Mouse (Mus musculus) cerebellum, postnatal 14 days (tissue): ENCODE results near the gene Atp2b2.
A peak's percentile ranks its signal among the peaks of the same experiment; 100 is the strongest.

Source experiments
- DNase-seq, 2 experiments: peaks; one replicate each; pipeline ENCODE4 v3.0.0; 2021; ENCODE audit warnings: mixed read lengths in 2 of 2

Atp2b2 gene

DNA sequence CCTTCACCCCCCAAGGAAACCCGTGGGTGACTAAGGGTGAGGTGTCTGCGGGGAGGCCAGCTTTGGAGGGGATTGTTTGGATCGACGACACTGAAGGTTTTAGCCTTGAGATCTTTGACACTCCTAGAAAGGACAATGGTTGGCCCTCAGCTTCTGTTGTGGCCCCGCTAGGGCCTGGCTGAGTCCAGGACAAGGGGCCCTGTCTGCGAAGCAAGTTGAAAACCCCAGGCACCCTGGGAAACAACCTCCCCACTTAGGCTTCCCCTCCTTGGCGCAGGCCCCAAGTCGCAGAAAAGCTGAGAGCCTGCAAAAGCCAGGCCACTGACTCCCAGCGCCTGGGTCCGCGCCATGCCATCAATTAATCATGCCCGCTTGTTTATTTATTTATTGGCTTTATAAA is at the start of gene Atp2b2:
TSS of gene Atp2b2 (minus strand) at position 282 of the 400 bp plus-strand sequence.
- DNase-seq = peak; percentile 62 to 65

DNA sequence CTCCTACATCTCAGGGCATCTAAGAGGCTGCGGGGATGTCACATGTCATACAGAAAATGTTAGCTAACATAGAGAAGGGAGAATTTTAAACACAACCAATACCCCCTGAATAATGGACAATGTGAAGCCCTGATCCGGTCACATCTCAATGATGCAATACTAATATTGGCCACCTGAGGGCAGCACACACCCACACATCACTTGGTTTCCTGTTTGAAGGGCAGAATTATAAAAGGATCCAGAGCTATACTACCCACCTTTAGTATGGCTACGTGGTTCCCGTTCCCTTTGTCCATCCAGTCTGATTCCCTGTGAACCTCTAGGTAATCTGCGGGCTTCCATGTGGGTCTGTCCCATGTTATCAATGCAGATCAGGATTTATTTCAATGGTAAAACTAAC is 47.2 kb upstream of the Atp2b2 start:
- peak; percentile 88 to 93 for DNase-seq

DNA sequence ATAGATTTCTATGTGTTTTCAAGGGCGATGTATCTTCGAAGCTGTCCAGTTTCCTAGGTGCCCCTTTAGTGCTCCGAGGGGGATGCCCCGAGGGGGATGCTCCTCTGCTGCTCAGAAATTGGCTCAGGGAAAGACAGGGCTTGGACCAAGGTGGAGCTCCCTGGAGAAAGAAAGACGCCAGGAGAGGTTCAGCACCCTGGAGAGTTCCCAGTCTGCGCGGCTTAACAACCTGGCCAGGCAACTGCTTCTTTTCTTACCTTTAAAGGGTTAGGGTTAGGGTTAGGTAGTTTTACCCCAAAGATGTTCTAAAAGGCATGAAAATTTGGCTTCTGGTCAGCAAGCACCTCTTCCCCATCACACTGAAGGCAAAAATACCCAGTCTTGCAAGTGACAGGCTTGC is 44.7 kb upstream of the Atp2b2 start:
- no peak for DNase-seq

DNA sequence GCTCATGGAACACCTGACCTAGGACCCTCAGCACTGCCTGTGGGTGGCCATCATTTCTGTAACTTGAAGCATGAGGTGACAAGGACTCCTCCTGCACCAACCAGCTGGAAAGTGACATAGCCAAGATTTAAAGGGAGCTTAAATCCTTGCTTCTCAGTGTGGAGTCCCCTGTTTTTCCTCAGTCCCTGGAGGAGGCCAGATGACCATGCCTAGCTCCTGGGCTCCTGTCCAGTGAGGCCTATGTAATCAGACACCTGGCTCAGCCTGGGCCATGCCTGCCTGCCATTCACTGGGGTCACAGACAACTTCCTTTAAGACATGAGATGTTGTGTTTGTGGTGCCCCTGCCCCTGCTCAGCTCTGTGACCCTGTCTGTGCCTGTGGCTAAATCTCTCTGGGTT is 36.1 kb upstream of the Atp2b2 start:
- peak; percentile 29 to 36 for DNase-seq

DNA sequence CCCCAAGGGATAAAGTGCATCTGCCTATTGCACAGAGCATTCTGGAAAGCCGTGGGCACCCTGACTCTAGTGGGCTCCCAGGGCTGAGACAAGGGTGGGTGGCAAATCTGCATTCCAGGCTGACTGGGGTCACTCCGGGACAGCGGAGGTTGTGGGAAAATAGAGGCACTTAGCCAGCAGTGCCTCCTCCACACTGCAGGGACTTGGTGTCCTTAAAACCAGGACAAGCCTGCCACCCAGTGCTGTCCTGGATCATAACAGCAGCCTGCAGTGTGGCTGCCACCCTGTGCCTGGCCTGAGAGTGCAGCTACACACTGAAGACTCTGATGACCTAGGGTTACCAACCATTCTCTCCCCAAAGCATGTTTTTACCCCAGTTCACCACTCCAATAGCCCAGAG is 34.1 kb upstream of the Atp2b2 start:
- peak; percentile 86 for DNase-seq

DNA sequence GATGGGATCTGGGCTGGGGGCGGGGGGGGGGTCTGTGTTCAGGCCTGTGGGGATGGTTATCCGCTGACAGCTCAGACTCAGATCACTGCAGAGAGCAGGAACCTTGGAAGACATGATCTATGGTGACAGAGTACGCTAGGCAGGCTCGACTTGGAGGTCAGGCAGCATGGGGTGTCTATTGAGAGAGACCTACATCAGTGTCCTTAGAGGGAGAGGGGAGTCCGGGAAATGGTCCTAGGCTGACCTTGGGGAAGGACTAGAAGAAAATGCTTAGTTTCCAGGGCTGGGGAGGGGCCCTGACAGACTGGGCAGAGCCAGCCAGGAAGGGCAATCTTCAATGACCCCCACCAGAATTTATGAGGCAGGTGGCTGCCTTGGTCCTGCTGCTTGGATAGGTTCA is 33.6 kb upstream of the Atp2b2 start:
- no peak for DNase-seq

DNA sequence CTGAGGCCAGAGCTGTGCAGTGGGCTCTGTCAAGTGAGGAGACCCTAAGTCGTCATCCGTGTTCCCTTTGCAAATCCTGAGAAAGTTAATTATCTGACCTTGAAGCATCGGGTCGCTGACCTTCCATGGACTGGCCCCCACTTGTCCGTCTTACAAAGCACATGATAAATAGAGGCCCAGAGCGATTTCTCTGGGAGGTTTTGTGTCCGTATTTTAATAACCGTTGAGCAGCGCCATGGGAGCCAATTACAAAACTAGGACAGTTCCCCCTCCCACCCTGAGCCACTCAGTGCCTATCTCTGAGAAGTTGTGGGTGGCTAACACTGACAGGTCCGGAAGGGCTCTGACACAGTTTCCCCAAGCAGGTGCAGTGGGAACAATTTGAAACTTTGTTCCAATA is 32.5 kb upstream of the Atp2b2 start:
- no peak for DNase-seq

DNA sequence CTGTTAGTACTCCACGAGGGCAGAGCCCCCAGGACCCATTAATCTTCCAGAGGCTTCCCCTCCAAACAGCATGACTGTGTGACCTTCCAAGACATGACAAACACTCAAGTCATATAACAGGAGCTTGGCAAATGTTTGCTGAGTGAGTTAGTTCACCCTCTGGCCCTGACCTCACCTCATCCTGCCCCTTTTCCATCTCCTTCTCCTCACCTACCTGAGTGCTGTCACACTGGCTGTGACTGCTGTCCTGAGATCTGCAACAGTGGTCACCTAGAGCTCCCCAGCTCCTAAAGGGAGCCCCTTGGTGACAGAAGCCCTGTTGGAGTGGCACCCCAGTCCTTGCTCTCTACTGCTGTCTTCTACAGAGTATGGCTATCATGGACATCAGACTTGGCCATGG is 31.8 kb upstream of the Atp2b2 start:
- DNase-seq = no peak

DNA sequence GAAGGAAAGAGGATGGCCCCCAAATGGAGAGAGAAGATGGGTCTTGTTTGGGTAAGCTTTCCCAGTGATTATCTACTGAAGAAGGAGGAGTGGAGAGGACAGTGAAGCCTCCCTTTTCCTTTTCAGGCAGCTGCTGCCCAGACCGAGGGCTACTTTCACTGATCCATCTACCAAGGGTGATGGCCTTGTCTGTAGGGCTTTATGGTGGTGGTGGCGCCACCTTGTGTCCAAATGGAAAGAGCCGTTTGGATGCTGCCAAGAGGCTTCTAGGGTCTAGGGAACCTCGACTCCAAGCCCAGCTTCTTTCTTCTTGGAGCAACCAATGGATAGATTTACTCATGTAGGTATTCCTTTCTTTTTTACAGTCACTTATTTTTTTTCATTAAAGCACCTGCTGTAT is 29.2 kb upstream of the Atp2b2 start:
- peak; percentile 91 to 95 for DNase-seq

DNA sequence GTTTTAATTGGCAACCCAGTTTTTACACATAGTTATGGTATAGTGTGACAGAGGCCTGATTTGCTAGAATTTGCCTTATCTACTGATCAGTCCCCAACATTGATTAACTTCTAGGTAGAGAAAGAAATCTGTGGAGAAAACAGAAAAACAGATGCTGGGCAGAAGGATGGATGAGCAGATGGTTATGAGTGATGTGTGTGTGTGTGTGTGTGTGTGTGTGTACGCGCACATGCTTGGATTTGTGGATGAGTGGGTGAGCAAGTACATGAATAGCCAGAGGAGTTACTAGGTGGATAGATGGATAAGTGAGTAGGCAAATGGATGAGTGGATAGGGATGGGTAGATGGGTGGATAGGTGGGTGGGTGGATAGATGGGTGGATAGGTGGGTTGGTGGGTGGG is 20.7 kb upstream of the Atp2b2 start:
- no peak for DNase-seq

DNA sequence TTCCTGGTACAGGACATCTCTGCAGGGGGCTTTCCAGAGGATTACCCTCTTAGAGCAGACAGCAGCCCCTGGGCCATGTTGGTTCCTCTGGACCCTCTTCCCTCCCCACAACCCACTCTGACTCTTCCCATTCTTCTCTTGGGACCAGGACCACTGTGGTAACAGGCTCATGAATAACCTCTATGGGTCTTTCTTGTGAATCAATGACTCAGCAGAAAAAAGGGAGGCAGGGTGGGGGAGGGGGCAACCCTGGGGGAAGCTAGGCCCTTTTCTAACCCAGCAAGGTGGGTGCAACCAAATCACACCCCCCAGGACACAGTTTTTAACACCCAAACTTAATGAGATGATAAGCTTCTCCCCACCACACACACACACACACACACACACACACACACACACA is 20.3 kb upstream of the Atp2b2 start:
- no peak for DNase-seq

DNA sequence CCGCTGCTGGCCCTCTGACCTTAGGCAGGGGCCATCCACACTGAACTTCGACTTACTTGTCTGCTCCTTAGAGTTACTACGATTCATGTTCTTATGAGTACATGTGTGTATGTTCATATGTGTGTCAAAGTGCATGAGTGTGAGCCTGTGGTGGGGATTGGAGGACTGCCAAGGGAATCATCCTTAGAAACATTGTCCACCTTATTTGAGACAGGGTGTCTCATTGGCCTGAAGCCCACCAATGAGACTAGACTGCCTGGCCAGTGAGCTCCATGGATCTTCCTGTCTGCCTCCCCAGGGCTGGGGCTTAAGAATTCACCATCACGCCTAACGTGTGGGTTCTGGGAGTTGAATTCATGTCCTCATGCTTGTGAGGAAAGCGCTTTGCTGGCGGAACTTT is 16.8 kb upstream of the Atp2b2 start:
- DNase-seq = no peak

DNA sequence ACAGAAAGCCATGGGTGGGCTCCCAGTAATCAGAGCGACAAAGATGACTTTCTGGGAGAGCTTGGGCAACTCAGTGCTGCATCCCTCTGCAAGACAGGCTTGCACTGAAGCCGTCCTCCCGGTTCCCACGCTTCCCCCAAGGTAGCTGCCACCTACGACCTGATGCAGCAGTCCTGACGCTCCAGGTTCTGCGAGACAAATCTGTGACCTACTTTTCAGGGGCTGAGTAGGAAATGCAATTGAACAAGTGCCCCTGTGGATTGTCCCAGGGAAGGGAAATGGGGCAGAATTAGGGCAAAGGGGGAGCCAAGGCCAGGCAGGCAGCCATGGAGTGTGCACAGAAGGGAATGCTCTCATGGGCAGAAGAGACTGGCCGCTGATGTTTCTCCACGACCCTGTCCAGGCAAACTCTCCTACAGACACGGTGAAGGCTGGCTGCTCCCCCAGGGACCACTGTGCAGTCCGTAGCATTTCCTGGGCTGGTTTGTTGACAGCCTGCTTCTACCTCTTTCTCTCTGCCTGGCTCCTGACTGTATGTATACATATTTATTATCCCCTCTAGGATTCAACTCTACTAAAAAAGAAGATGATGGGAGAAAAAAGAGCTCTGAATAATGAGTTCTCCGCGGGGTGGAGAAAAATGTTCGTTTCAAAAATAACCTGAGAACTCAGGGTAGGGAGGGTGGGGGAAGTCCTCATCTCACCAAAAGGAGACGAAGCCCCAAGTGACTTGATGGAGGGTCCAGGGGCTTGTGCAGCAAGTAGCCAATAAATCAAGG is 15.8 kb upstream of the Atp2b2 start:
- peak in 1 of 2 experiments; percentile 48 for DNase-seq

DNA sequence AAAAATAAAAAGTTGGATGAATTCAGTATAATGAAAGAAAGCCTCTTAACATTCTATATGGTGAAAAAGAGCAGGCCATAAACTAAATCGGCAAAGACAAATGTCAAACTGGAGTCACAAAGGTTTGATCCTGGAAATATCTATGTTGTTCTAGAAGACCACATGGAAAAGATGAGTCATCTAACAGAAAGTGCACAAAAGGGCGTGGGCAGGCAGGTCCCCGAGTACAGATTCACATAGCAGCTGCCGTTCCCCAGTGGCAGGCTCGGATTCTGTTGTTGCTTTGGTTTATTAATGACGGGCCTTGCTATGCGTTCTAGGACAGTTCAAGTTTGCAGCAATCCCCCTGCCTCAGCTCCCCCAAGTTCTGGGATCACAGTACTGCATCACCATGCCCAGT is 12.9 kb upstream of the Atp2b2 start:
- no peak for DNase-seq

DNA sequence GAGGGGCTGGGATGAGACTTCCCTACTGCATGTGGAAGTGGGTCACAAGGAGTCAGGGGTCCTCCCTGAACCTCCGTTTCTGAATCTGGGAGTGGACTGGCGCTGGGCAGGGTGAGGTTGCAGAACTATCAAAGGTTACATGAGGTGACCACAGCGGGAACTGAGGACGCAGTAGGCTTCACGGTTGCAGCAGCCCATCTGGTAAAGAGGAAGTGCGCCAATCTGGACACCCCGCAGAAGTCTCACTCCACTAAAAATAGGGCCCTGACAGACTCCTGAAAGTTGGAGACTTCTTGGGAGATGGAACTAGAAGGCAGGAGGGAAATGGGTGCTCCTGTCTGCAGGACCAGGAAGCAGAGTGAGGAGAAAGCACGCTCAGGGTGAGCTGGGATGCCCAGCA is 2.5 kb upstream of the Atp2b2 start:
- DNase-seq = peak in 1 of 2 experiments; percentile 44

DNA sequence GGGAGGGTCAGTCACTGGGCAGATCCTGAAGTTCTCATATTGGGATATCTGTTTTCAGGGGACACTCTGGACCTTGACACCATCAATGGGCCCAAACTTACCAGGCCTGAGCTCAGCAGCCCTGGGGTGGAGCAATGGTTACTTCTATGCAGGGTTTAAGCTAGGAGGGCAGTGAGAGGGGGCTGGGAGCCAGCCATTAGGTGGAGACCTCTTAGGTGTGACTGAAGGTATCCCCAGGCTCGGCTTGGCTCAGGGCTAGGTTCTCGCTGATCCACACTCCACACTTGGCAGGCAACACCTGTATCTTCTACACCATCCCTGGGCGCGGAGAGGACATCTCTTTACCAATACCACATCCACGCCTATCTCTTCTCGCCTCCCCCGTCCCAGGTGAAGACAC is 423 bp upstream of the Atp2b2 start:
- no peak for DNase-seq

DNA sequence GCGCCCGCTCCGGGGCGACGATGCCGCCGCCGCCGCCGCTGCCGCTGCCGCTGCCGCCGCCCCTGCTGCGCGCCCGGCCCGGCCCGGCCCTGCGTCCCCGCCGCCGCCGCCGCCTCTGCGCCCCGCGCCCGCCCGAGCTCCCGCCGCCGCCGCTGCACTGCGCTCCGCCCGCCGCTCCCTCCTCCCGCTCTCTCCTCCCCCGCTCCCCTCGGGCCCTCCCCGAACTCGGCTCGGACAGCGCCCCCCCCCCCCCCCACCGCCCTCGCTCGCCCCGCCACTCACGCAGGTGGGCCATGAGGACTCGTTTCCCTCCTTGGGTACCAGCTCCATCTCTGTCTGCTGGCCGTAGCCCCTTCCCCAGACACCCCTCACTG is 515 bp downstream of the Atp2b2 start:
- peak; percentile 66 to 68 for DNase-seq

DNA sequence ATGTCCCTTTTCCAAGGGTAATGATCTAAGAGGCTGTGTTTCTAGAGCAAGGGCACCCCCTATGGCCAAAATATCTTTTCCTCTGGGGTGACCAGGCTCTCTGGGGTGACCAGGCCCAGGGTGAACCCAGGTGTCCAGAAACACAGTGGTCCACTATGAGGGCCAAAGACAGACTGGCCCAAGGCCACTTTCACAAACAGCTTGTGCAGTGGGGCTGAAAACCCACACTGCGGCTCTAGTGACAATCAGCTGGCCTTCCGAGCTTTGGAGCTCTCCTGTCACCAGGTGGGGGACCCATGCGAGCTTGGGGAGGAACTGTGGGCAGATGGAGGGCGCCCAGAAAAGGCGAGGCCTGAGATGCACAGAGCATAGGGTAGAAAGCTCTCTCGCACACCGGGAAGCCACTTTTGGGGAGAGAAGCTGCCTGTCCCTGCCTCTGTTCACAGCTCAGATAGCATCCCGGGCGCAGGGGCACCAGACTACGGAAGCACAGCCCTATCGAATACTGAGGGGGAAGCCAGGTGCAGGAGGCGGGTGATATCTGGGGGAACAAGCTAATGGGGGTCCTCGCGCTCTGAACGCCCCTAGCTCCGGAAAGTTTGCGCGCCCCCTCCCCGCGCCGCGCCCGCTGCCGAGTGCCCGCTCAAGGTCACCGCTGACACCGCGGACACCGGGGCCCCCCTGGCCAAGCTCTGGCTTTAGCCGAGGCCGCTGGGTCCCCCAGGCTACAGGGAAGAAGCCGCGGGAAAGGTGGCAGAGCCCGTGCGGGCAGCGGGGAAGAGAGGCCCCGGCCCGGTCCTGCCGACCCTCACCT is 1.1 kb downstream of the Atp2b2 start:
- DNase-seq = peak; percentile 77 to 85

DNA sequence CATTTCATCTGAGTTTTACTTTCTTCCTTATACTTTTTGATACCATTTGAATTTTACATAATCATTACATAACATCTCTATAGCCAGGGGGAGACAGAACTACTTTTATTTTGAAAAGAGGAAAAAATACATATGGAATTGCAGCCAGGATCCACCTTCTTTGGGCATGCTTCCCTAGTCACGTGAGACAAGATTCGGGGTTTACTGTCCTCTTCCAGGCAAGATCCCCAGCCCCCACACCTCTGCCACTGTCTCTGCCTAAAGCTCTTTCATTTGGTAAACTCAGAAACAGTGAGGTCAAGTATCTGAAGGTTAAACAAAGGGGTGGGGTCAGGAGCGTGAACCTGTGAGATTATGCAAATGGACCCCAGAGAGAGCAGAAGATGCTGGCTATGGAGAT is 6.7 kb downstream of the Atp2b2 start:
- DNase-seq = no peak

DNA sequence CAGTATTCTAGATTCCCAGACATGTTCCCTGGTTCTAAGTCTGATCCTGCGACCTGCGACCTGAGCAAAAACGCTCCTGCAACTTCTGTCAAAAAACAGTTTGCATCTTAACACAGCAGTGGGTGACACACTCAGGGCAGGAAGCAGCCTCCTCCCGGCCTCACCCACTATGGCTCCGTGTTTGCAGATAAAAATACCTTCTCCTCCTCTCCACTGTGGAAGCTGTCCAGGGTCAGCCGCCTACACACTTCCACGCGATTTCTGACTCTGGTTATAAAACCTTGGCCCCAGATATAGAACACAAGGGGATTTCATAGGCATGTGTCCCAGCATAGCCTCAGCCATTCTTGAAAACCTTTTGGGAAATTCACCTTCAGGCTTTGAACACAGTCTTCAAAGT is 9.6 kb downstream of the Atp2b2 start:
- peak; percentile 36 to 55 for DNase-seq

DNA sequence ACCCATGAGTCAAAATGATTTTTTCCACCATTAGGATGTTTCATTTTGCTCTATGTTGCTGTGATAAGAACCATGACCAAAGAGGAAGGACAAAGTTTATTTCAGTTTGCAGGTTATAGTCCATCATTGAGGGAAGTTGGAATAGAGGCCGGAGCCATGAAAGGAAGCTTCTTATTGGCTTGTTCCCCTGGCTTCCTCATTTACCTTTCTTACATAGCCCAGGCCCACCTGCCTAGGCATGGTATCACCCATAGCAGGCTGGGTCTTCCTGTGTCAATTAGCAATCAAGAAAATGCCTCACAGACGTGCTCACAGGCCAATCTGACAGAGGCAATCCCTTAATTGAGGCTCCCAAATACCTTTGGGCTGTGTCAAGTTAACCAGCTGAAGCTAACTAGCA is 18.6 kb downstream of the Atp2b2 start:
- DNase-seq = no peak

DNA sequence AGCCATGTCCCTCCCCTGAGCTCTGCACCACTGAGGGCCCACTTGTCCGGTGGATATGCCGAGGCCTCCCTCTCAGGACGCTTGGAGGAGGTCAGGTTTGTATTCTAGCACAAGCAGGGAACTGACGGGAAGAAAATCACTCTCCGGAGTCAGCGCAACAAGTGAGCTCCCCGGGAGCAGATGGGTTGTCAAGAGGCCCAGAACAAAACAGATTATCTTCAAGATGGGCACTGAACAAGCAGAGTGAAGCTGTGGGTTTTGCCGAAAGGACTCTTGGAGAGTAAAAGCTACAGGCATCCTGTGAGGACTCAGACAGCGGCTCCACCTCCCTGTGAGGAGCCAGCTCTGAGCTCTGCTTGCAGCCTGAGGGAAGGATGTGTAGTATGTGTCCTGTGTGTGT is 20.3 kb downstream of the Atp2b2 start:
- peak; percentile 44 to 54 for DNase-seq

DNA sequence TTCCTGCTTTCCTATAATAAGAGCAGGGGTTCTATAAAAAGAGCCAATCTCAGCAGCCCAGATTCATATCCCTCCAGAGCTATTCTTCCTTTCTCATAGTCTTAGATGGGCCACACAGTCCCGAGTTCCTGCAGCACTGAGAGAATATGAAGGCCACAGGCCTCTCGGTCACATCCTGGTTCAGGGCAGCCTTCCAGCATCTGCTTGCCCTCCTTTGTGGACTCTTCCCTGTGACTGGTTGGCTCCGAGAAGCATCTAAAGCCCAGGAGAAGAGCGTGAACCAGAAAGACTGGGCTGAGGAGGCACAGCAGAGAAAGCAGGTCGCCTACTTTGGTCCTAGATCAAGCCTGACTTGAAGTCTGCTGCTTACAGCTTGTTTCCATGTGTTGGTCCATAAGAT is 28.6 kb downstream of the Atp2b2 start:
- peak; percentile 45 to 64 for DNase-seq

DNA sequence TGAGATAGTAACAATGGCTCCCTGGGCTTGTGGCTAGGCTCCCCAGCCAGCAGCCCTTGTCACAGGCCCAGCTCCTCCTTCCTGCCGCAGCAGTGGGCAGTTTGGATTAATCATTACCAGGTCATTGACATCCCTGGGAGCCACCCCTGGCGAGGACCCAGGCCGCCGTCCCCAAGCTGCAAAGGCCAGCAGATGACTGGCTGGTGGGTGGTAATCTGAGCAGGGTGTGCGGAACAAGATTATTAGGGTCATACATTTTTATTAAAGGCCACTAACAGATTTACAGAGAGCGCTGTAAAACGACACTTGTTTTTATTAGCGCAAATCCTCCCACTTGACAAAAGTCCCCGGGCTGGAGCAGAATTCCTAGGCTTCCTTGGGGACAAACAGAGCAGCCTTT is 29.6 kb downstream of the Atp2b2 start:
- DNase-seq = no peak
